Comparison of ENCODE assay signal across 8 mouse cellular contexts in the genomic region with DNA sequence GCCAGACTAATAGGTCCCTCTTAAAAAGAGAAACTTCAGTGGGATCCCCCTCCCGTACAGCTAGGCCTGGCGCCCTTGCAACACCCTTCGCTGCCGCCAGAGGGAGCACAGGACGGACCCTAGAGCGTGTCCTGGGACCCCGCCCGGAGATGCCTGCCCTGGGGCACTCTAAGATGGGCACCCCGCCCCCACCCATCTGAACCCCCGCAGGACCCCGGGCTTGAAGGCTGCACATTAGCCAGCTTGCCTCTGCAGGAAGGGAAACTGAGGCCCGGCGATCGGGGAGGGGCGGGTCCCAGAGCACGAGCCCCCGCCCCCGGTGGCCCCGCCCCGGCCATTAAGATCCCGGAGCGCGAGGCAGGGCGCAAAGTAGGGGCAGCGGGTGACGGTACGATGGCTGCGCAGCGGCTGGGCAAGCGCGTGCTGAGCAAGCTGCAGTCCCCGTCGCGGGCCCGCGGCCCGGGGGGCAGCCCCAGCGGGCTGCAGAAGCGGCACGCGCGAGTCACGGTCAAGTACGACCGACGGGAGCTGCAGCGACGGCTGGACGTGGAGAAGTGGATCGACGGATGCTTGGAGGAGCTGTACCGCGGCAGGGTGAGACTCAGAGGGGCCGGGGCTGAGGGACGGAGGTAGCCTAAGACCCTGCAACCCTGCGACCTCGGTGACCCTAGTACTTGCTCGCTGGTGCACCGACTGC. TPM values are rescaled to one million over a fixed set of nuclear protein-coding genes. Genes with fewer than 3 reads are reported as not detected.
DNase-seq lines count a peak whose midpoint lies in the region; ATAC-seq lines count a peak whose summit lies in the region.

A gene (plus strand): TSS at position 367 of the 697 bp plus-strand sequence.

- DNase-seq in frontal cortex, adult 2 months (ENCODE audit: extremely low spot score in 1 of 2, low spot score in 1 of 2), result peak in 1 of 2 experiments; percentile 65
- DNase-seq in frontal cortex, postnatal 14 days (ENCODE audit: low spot score in 2 of 2), result no peak
- peak; percentile 59 to 82 for DNase-seq in cerebellum, postnatal 4 days (ENCODE audit: low spot score in 2 of 2)
- peak; percentile 75 to 76 for DNase-seq in gastrocnemius, postnatal 36 days
- DNase-seq in intestine, embryonic 14.5 days (ENCODE audit: low spot score), result peak; percentile 95

- no peaks in the 10 kb centered on the region for H3K27me3 ChIP-seq in intestine, embryonic 14.5 days (replicated peaks; ENCODE audit: control insufficient read depth, insufficient read depth, low read length)
- H3K27me3 ChIP-seq in limb, embryonic 15.5 days, result no peaks in the 10 kb centered on the region
- H3K27me3 ChIP-seq in midbrain, embryonic 16.5 days (ENCODE audit: control insufficient read depth, insufficient read depth, low read depth, low read length), result no peaks in the 10 kb centered on the region
- H3K27me3 ChIP-seq in stomach, embryonic 16.5 days (ENCODE audit: control insufficient read depth, insufficient read depth, low read length), result no peaks in the 10 kb centered on the region

- H3K9ac ChIP-seq in intestine, embryonic 14.5 days (ENCODE audit: low read length), result peak within 1 kb of the TSS; percentile 62
- H3K9ac ChIP-seq in limb, embryonic 15.5 days, result peak within 1 kb of the TSS; percentile 47
- peak within 1 kb of the TSS; percentile 71 for H3K9ac ChIP-seq in midbrain, embryonic 16.5 days (ENCODE audit: low read depth, low read length)
- peak within 1 kb of the TSS; percentile 79 for H3K9ac ChIP-seq in stomach, embryonic 16.5 days (ENCODE audit: low read length)

- no peaks in the 10 kb centered on the region for H3K36me3 ChIP-seq in intestine, embryonic 14.5 days (ENCODE audit: control insufficient read depth, insufficient read depth, low read length)
- H3K36me3 ChIP-seq in limb, embryonic 15.5 days, result no peaks in the 10 kb centered on the region
- no peaks in the 10 kb centered on the region for H3K36me3 ChIP-seq in midbrain, embryonic 16.5 days (ENCODE audit: control insufficient read depth, insufficient read depth, low read length)
- no peaks in the 10 kb centered on the region for H3K36me3 ChIP-seq in stomach, embryonic 16.5 days (ENCODE audit: control insufficient read depth, insufficient read depth, low read length)

- peak within 1 kb of the TSS; percentile 91 for H3K27ac ChIP-seq in intestine, embryonic 14.5 days (ENCODE audit: low read depth)
- H3K27ac ChIP-seq in limb, embryonic 15.5 days, result peak within 1 kb of the TSS; percentile 69
- no peak within 1 kb of the TSS for H3K27ac ChIP-seq in midbrain, embryonic 16.5 days (ENCODE audit: low read length)
- H3K27ac ChIP-seq in stomach, embryonic 16.5 days (ENCODE audit: low read length), result peak within 1 kb of the TSS; percentile 95

- H3K9me3 ChIP-seq in intestine, embryonic 14.5 days (ENCODE audit: control insufficient read depth, low read length), result no peaks in the 10 kb centered on the region
- no peaks in the 10 kb centered on the region for H3K9me3 ChIP-seq in limb, embryonic 15.5 days
- no peaks in the 10 kb centered on the region for H3K9me3 ChIP-seq in midbrain, embryonic 16.5 days (replicated peaks; ENCODE audit: control insufficient read depth, low read length, poor library complexity, severe bottlenecking)
- H3K9me3 ChIP-seq in stomach, embryonic 16.5 days (replicated peaks; ENCODE audit: control insufficient read depth, low read length), result no peaks in the 10 kb centered on the region

- peak; percentile 40; the same call in 1 of the 2 replicates for ATAC-seq in intestine, embryonic 14.5 days (replicated peaks; ENCODE audit: low FRiP score, low TSS enrichment, low read depth)
- peak; percentile 49; the same call in 1 of the 2 replicates for ATAC-seq in limb, embryonic 15.5 days (ENCODE audit: insufficient number of reproducible peaks, low FRiP score, low TSS enrichment, low read depth)
- no peak for ATAC-seq in midbrain, embryonic 16.5 days
- ATAC-seq in stomach, embryonic 16.5 days (ENCODE audit: insufficient read depth, low FRiP score), result peak; percentile 30; the same call in 1 of the 2 replicates

- WGBS in intestine, embryonic 14.5 days, result 2% methylated on average over 53 of the region's 59 CpGs
- WGBS in limb, embryonic 15.5 days, result under 1% methylated on average over 54 of the region's 59 CpGs
- 1% methylated on average over 57 of the region's 59 CpGs for WGBS in midbrain, embryonic 16.5 days
- 1% methylated on average over 59 of the region's 59 CpGs for WGBS in stomach, embryonic 16.5 days

- peak within 1 kb of the TSS; percentile 66 for H3K4me2 ChIP-seq in intestine, embryonic 14.5 days (ENCODE audit: low read length)
- peak within 1 kb of the TSS; percentile 94 for H3K4me2 ChIP-seq in limb, embryonic 15.5 days
- peak within 1 kb of the TSS; percentile 91 for H3K4me2 ChIP-seq in midbrain, embryonic 16.5 days (ENCODE audit: low read length)
- H3K4me2 ChIP-seq in stomach, embryonic 16.5 days (ENCODE audit: low read depth, low read length), result peak within 1 kb of the TSS; percentile 86

- peaks cover 39% of the 10 kb centered on the region for H3K4me1 ChIP-seq in intestine, embryonic 14.5 days (replicated peaks; ENCODE audit: control insufficient read depth, insufficient read depth, low read length)
- H3K4me1 ChIP-seq in limb, embryonic 15.5 days, result peaks cover 46% of the 10 kb centered on the region
- peaks cover 9% of the 10 kb centered on the region for H3K4me1 ChIP-seq in midbrain, embryonic 16.5 days (ENCODE audit: control insufficient read depth, insufficient read depth, low read length)
- peaks cover 38% of the 10 kb centered on the region for H3K4me1 ChIP-seq in stomach, embryonic 16.5 days (ENCODE audit: control insufficient read depth, insufficient read depth, low read length)

- intact Hi-C loops in gastrocnemius, postnatal 36 days (cut with DNase I), result no loop called here

- peak within 1 kb of the TSS; percentile 65 for H3K4me3 ChIP-seq in intestine, embryonic 14.5 days (ENCODE audit: low read depth, low read length)
- H3K4me3 ChIP-seq in limb, embryonic 15.5 days, result peak within 1 kb of the TSS; percentile 62
- peak within 1 kb of the TSS; percentile 46 for H3K4me3 ChIP-seq in midbrain, embryonic 16.5 days (ENCODE audit: low read depth, low read length)
- H3K4me3 ChIP-seq in stomach, embryonic 16.5 days (replicated peaks; ENCODE audit: low read length), result peak within 1 kb of the TSS; percentile 63

RNA-seq across cellular contexts. Expression of the gene that starts here (rescaled TPM):
- 22.1 and 26.9 TPM in 2 replicates for polyA plus RNA-seq in frontal cortex, adult 2 months (2012; rRNA removed)
- total RNA-seq in gastrocnemius, postnatal 36 days (2021), result 1 to 10 TPM; 3.3 to 3.5 TPM
- 59.7 and 66.5 TPM in 2 replicates for polyA plus RNA-seq in intestine, embryonic 14.5 days (2014; fragmentation: Nextera tagmentation; extraction: Ambion mirVana)
- polyA plus RNA-seq in limb, embryonic 15.5 days (2015; fragmentation: Nextera tagmentation; extraction: Ambion mirVana), result 15.5 and 16.9 TPM in 2 replicates
- 2.5 and 2.7 TPM in 2 replicates for polyA plus RNA-seq in midbrain, embryonic 16.5 days (2015; fragmentation: Nextera tagmentation; extraction: Ambion mirVana)
- polyA plus RNA-seq in stomach, embryonic 16.5 days (2015; fragmentation: Nextera tagmentation; extraction: Ambion mirVana), result 46.8 and 48.8 TPM in 2 replicates

Comparison
In these comparisons a context has a peak if more than half of its experiments do, and no peak if none do; other contexts are left out.
1. DNase-seq: peak in cerebellum, postnatal 4 days (2 of 2), gastrocnemius, postnatal 36 days (2 of 2) and intestine, embryonic 14.5 days (single experiment); none in frontal cortex, postnatal 14 days (0 of 2).
2. Peak in every context shown above with its lines, with median percentiles within 50 percentile points of each other: H3K4me2 ChIP-seq, H3K4me3 ChIP-seq and H3K9ac ChIP-seq.